Mouse (Mus musculus) myocyte (in vitro differentiated cells): Measurements from ENCODE around the gene Sycp2l.

Source experiments
- POLR2A ChIP-seq: IDR thresholded peaks from one replicate; pipeline ENCODE4 v1.6.1; 2011; ENCODE audit warnings: low read depth, mild to moderate bottlenecking, control low read depth, moderate library complexity; ENCODE audit not compliant: insufficient read length
- TCF12 ChIP-seq: IDR thresholded peaks from one replicate; pipeline ENCODE4 v1.6.1; 2011; ENCODE audit warnings: mild to moderate bottlenecking, control low read depth; ENCODE audit not compliant: poor library complexity, insufficient read depth, severe bottlenecking
- USF1 ChIP-seq: IDR thresholded peaks from one replicate; pipeline ENCODE4 v1.6.1; 2011; ENCODE audit warnings: low read depth, mild to moderate bottlenecking, control low read depth, moderate library complexity

GRCm38 (mm10) chr13:41215669-41216068 is 101.6 kb downstream of the Sycp2l start:
- TF ChIP-seq USF1 = no peak
- TF ChIP-seq TCF12 = no peak
- TF ChIP-seq POLR2A = no peak
